Mouse (Mus musculus) lung, adult 2 months (tissue): ENCODE data around the gene Mtfr1l.

Source experiments
- CTCF ChIP-seq: fragments of 200-500 bp; IDR thresholded peaks from 2 replicates; pipeline ENCODE4 v1.5.1; 2011; ENCODE audit warnings: mild to moderate bottlenecking, low read length, control low read depth; ENCODE audit not compliant: insufficient read depth
- POLR2A ChIP-seq: fragments of 200-500 bp; IDR thresholded peaks from 2 replicates; pipeline ENCODE4 v1.6.1; 2011; ENCODE audit warnings: low read depth, mild to moderate bottlenecking, control low read depth, low read length, borderline replicate concordance; ENCODE audit errors: extremely low read depth

GRCm38 (mm10) chr4:134557626-134558249 lies 22.6 kb upstream of the Mtfr1l start:
- TF ChIP-seq CTCF (no peak), POLR2A (no peak)
